Mouse (Mus musculus) hindbrain, embryonic 10.5 days (tissue): ENCODE data around the gene Cpn1. TPM values are rescaled to one million over a fixed set of nuclear protein-coding genes. Genes with fewer than 3 reads are reported as not detected.

Source experiments
- DNase-seq: peaks from one replicate; pipeline ENCODE4 v3.0.0-alpha.2; 2017; ENCODE audit warnings: low spot score
- H3K27ac ChIP-seq: fragments of 300-500 bp; sonication (generic); 2 replicates; pipeline ENCODE4 v1.5.1; 2016; ENCODE audit warnings: mild to moderate bottlenecking, moderate library complexity
- H3K27me3 ChIP-seq: fragments of 300-500 bp; sonication (generic); 2 replicates; pipeline ENCODE4 v1.6.1; 2016; ENCODE audit warnings: mild to moderate bottlenecking; ENCODE audit not compliant: poor library complexity, insufficient read depth, severe bottlenecking
- H3K36me3 ChIP-seq: fragments of 300-500 bp; sonication (generic); 2 replicates; pipeline ENCODE4 v1.6.1; 2016; ENCODE audit warnings: mild to moderate bottlenecking, moderate library complexity
- H3K4me1 ChIP-seq: fragments of 300-500 bp; sonication (generic); replicated peaks from 2 replicates; pipeline ENCODE4 v1.6.1; 2016; ENCODE audit warnings: mild to moderate bottlenecking
- H3K4me3 ChIP-seq: fragments of 300-500 bp; sonication (generic); 2 replicates; pipeline ENCODE4 v1.5.1; 2016; ENCODE audit warnings: mild to moderate bottlenecking, moderate library complexity
- H3K9me3 ChIP-seq: fragments of 300-500 bp; sonication (generic); 2 replicates; pipeline ENCODE4 v1.6.1; 2016; ENCODE audit warnings: mild to moderate bottlenecking, moderate library complexity
- WGBS: fragments of 180-500 bp; shearing (Covaris S2); methylation state at CpG from one replicate; pipeline ENCODE4 v1.1.7; 2016; 5-methylcytosine and 5-hydroxymethylcytosine counted together
- polyA plus RNA-seq: library from polyadenylated mRNA; unstranded; fragments of >200 nt; fragmentation: Nextera tagmentation; extraction: Ambion mirVana; gene quantifications from 2 replicates; pipeline ENCODE4 v1.2.1, GENCODE M21; 2016

Gene Cpn1
- polyA plus RNA-seq: 0.16 and 0.86 TPM in 2 replicates

DNA sequence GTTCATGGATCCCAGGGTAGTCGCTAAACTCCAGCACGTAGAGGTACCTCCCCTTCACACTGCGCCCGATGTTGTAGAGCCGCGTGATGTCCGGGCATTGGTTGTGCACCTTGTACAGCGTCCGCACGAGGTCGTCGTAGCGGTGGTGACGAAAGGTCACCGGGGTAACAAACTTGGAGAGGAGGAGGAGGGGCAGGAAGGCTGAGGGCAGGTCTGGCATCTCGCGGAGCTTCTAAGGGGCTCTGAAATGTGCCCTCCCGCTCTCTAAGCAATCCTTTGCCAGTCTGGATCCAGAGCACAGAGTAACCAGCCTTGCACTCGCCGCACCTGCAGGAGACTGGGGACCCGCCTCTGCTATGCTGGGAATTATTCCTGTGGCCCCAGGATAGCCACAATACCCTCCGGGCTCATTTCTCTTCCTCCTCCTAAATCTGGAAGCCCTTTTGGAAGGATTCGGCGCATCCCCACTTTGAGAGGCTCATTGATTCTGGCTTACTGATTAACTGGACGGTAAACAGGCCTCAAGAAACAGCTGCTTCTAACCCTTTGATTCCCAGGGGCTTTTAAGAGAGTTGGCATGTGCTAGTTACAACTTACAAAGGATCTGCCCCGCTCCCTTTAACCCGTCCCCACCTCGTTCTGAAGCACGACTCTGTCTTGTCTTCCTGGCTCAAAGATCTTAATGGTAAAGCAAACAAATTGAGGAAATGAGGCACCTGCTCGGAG lies at the start of gene Cpn1:
TSS of gene Cpn1 (minus strand) at position 488 of the 726 bp plus-strand sequence.
- peak; percentile 15 for DNase-seq
- no peak within 1 kb of the TSS for H3K27ac ChIP-seq
- 21% methylated on average over 30 of the region's 30 CpGs for WGBS

DNA sequence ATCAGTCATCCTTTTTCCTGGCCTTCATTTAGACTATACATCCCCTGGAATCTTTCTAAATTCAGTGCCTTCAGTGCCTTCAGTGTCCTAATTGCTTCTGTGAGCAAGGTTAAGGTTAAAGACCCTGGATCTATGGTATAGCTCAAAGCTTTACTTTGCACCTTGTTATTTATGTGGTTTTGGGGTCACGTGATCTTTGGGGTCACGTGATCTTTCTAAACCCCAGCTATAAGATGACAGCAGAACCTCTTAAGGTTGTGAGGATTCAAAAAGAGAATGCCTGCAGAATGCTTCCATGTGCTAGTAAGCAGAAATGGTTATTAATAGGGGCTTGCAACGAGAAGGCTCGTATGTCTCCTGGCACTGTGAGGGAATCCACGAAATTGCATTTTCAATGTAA lies 47.0 kb upstream of the Cpn1 start:
- Histone ChIP-seq H3K27ac (no peak overlapping the region), H3K4me1 (no peaks in the 10 kb centered on the region), H3K4me3 (no peak overlapping the region), H3K27me3 (no peaks in the 10 kb centered on the region), H3K36me3 (peaks cover 26% of the 10 kb centered on the region), H3K9me3 (no peaks in the 10 kb centered on the region)
- DNase-seq: no peak
- WGBS: 92% methylated on average over 5 of the region's 5 CpGs

More for the DNA sequence above, at the start of gene Cpn1:
- H3K4me3 ChIP-seq: peak within 1 kb of the TSS; percentile 39
- H3K4me1 ChIP-seq: peaks cover 12% of the 10 kb centered on the region
- H3K36me3 ChIP-seq: no peaks in the 10 kb centered on the region
- H3K27me3 ChIP-seq: peaks cover 9% of the 10 kb centered on the region; the same call in 1 of the 2 replicates
- H3K9me3 ChIP-seq: no peaks in the 10 kb centered on the region

DNA sequence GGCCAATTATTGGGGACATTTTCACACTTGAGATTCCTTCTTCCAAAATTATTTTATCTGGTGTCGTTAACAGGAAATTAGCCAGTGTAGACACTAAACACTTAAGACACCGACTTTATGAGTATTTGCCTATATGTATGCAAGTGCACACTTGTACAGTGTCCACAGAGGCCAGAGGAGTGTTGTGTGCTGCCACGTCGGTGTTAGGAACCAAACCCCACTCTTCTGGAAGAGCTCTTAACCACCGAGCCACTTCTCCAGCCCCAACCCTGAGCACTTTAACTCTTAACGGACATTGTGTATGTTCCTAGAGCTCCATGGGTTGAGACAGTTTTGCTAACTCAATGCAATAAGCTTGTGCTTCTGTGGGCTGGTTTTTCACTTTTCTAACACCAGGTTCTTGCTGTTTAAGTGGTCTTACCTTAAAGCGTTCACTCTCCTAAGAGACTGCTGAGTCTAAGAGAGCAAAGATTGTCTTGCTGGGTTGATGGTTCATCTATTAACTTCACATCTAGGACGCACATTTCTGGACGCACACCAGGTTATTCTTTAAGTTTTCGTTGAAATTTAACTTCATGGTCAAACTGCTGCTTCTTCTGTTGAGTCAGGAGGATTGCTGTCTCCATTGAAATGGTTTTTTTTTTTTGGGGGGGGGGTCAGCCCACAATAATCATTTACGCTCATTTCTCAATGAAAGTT lies 45.8 kb upstream of the Cpn1 start:
- no peak for DNase-seq
- no peak overlapping the region for H3K4me3 ChIP-seq
- H3K36me3 ChIP-seq: peaks cover 14% of the 10 kb centered on the region
- no peaks in the 10 kb centered on the region for H3K27me3 ChIP-seq
- H3K27ac ChIP-seq: no peak overlapping the region
- H3K4me1 ChIP-seq: no peaks in the 10 kb centered on the region
- WGBS: 90% methylated on average over 11 of the region's 11 CpGs
- no peaks in the 10 kb centered on the region for H3K9me3 ChIP-seq

DNA sequence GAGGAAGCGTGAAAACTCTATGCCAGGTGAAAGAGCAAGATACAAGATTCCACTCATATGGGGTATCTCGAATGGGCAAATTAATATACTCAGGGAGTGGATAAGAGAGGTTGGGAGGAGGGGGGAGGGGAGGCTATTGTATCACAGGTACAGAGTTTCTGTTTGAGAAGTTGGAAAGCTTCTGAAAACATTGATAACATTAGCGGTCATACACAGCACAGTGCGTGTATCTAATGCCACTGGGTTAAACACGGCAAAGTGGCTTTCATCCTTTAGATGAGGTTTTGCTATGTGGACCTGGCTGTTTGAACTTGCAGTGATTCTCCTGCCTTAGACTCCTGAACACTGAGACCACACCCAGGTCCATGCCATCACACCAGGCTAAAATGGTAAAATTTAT lies 43.7 kb upstream of the Cpn1 start:
- 93% methylated on average over 5 of the region's 5 CpGs for WGBS
- H3K4me3 ChIP-seq: no peak overlapping the region
- no peaks in the 10 kb centered on the region; the same call in none of the 2 replicates for H3K36me3 ChIP-seq
- no peaks in the 10 kb centered on the region for H3K27me3 ChIP-seq
- H3K9me3 ChIP-seq: no peaks in the 10 kb centered on the region
- H3K27ac ChIP-seq: no peak overlapping the region
- no peak for DNase-seq
- H3K4me1 ChIP-seq: peaks cover 3% of the 10 kb centered on the region; the same call in 1 of the 2 replicates

DNA sequence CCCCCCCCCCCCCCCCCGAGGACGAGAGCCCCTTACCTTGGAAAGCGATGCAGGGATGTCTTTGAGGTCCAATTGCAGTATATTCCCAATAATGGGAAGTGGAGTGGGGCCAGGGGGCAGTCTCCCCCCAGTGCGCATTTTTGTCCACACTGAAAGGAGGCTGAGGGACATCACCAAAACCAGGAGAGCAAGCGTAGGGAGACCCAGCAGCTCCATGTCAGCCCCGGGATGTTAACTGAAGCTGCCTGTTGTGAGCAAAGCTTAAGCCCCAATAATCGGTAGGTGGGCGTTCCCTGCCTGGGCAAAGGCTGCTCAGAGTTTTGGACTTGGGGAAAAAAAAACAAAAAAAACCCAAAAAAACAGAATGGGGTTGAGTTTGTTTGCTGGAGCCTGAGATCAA lies 42.6 kb upstream of the Cpn1 start, which contains the start of gene Cyp2c23:
TSS of gene Cyp2c23 (minus strand) at position 237 of the 400 bp plus-strand sequence.
- WGBS: 70% methylated on average over 8 of the region's 8 CpGs
- Histone ChIP-seq H3K9me3 (no peaks in the 10 kb centered on the region), H3K36me3 (no peaks in the 10 kb centered on the region; the same call in 1 of the 2 replicates), H3K27me3 (no peaks in the 10 kb centered on the region), H3K4me1 (peaks cover 3% of the 10 kb centered on the region; the same call in 1 of the 2 replicates), H3K4me3 (no peak within 1 kb of the TSS), H3K27ac (no peak within 1 kb of the TSS)
- DNase-seq: no peak

DNA sequence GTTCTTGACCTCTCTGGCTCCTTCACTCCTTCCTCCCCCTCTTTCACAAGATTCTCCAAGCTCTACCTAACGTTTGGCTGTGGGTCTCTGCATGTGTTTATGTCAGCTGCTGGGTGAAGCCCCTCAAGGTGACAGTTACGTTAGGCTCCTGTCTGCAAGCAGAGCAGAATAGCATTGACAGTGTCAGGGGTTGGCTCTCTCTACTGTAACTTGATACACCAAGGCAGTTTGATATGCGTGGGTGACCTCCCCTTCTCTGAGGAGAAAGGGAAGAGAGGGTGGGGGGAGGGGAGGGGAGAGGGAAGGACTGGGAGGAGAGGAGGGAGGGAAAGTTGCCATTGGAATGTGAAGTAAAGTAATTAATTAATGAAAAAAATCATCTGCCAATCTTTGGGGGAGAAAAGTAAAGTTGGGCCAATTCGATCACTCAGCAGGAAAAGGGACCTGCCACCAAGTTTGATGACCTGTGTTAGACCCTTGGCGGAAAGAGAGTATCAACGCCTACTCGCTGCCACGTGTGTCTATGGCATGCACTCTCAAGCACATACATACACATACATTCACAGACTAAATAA lies 40.7 kb upstream of the Cpn1 start:
- no peak for DNase-seq
- H3K27ac ChIP-seq: no peak overlapping the region
- no peaks in the 10 kb centered on the region for H3K27me3 ChIP-seq
- 62% methylated on average over 8 of the region's 8 CpGs for WGBS
- H3K9me3 ChIP-seq: no peaks in the 10 kb centered on the region
- H3K36me3 ChIP-seq: no peaks in the 10 kb centered on the region
- H3K4me3 ChIP-seq: no peak overlapping the region
- peaks cover 3% of the 10 kb centered on the region; the same call in 1 of the 2 replicates for H3K4me1 ChIP-seq

DNA sequence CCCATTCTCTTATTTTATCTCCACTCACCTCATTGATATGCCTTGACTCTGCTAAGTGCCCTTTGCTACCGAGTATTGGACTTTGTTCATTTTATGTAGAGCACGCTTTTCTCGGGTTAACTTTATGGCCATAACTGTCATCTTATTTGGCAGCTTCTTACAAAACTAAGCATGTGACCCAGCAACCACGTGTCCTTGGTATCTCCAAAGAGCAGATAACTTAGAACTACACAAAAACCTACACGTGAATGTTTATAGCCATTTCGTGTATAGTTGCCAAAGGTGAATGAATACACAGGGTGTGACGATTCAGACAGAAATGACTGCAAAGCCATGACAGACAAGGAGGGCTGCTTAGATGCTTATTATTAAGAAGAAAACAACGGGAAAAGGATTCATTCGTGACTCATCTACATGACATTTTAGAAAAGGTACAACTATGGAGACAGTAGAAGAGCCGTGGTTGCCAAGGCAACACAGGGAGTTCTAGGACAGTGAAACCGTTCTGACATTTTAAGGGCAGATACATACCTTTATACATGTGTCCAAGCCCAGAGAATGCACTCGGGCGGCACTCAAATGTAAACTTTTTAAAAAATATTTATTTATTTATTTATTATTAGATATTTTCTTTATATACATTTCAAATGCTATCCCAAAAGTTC lies 38.7 kb upstream of the Cpn1 start:
- no peak overlapping the region for H3K27ac ChIP-seq
- H3K4me3 ChIP-seq: no peak overlapping the region
- H3K4me1 ChIP-seq: peaks cover 3% of the 10 kb centered on the region; the same call in 1 of the 2 replicates
- H3K9me3 ChIP-seq: no peaks in the 10 kb centered on the region
- H3K27me3 ChIP-seq: no peaks in the 10 kb centered on the region
- no peaks in the 10 kb centered on the region for H3K36me3 ChIP-seq
- no peak for DNase-seq
- 91% methylated on average over 13 of the region's 13 CpGs for WGBS

DNA sequence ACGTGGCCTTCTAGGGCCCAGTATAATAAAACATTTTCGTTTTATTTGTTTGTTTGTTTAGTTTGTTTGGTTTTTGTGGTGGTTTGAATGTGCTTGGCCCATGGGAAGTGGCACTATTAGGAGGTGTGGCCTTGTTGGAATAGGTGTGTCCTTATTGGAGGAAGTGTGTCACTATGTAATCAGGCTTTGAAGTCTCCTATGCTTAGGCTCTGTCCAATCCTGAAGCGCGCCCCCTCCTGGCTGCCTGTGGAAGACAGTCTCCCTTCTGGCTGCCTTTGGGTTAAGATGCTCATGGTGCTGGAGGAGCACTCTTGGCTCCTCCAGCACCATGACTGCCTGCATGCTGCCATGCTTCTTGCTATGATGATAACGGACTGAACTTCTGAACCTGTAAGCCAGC lies 36.7 kb upstream of the Cpn1 start:
- no peak for DNase-seq
- Histone ChIP-seq H3K4me1 (peaks cover 3% of the 10 kb centered on the region; the same call in 1 of the 2 replicates), H3K4me3 (no peak overlapping the region), H3K9me3 (no peaks in the 10 kb centered on the region), H3K27me3 (no peaks in the 10 kb centered on the region), H3K27ac (no peak overlapping the region), H3K36me3 (no peaks in the 10 kb centered on the region)
- 66% methylated on average over 5 of the region's 5 CpGs for WGBS

DNA sequence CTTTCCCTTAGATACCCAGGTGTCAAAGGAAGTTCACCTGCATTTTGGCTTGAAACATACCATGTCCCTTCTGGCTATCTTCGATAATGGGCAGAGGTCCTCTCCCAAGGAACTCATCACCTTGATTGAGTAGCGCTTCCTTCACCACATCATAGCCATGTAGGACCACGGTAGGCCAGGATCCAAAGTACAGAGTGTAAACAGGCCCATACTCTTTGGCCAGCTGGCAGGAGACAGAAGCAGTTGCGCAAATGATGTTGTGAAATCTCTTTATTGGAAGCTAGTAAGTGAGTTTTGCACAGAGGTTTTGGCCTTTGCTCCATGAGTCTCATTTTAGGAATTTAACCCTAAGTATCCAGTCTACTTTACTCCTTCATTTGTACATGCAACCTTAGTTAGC lies 35.1 kb upstream of the Cpn1 start:
- WGBS: 92% methylated on average over 4 of the region's 4 CpGs
- no peaks in the 10 kb centered on the region for H3K9me3 ChIP-seq
- DNase-seq: no peak
- no peaks in the 10 kb centered on the region for H3K27me3 ChIP-seq
- no peak overlapping the region for H3K27ac ChIP-seq
- H3K4me3 ChIP-seq: no peak overlapping the region
- no peaks in the 10 kb centered on the region for H3K4me1 ChIP-seq
- no peaks in the 10 kb centered on the region for H3K36me3 ChIP-seq

DNA sequence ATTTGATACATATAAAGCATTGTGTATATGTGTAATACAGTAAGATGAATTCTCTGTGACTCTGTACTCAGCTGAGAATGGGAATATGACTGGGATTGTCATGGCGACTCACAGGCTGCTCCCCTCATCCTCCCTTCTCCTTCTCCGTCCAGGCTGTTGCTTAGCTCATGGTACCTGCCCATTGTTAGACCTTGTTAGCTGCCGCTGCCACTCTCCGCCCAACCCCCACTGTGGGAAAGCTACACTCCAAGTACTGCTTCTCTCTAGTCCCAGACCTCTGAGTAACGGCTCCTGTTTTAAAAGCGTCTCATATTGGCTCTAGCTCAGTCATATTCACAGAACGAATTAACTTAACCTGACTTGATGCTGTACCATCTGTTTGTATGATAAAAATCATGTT lies 33.4 kb upstream of the Cpn1 start:
- Histone ChIP-seq H3K4me1 (no peaks in the 10 kb centered on the region), H3K9me3 (no peaks in the 10 kb centered on the region), H3K36me3 (no peaks in the 10 kb centered on the region), H3K27me3 (no peaks in the 10 kb centered on the region), H3K4me3 (no peak overlapping the region), H3K27ac (no peak overlapping the region)
- WGBS: 65% methylated on average over 7 of the region's 7 CpGs
- DNase-seq: no peak

DNA sequence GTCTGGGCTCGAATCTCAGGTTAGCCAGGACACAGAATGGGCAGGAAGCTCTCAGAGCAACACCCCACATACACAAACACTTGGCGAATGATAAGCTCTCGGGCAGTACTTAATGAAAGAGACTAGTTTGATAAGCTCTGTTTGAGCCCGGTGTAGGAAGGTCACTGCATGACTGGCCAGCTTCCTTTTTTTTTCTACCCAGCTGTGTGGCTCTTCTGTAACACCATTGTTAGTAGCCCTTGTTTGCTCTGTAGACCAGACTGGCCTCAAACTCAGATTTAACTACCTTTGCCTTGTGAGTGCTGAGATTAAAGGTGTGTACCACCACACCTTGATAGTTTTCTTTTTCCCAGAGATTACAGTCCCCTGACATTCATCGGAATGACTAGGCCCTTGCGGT lies 27.5 kb upstream of the Cpn1 start:
- H3K4me3 ChIP-seq: no peak overlapping the region
- 89% methylated on average over 6 of the region's 6 CpGs for WGBS
- H3K9me3 ChIP-seq: no peaks in the 10 kb centered on the region
- no peak overlapping the region for H3K27ac ChIP-seq
- no peaks in the 10 kb centered on the region for H3K4me1 ChIP-seq
- no peaks in the 10 kb centered on the region for H3K27me3 ChIP-seq
- H3K36me3 ChIP-seq: no peaks in the 10 kb centered on the region
- DNase-seq: no peak

DNA sequence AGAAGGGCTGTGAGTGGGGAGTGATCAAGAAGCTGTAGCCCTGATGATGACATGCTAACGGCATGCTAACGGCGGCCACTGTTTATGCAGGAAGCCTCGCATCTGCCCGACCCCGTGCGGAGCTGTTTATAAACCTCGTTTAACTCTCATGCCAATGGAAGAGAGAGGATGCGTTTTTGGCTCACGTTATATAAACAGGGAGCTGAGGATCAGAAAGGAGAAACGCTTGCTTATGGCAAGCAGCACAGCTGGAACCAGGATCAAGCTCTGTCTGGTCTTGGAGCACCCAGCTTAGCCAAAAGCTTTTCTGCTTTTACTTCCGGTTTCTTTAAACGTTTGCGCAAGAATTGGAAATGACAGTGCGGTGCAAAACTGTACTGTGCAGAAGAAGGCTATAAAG lies 22.4 kb upstream of the Cpn1 start:
- 87% methylated on average over 15 of the region's 15 CpGs for WGBS
- no peaks in the 10 kb centered on the region for H3K36me3 ChIP-seq
- no peak overlapping the region for H3K27ac ChIP-seq
- no peaks in the 10 kb centered on the region for H3K9me3 ChIP-seq
- no peaks in the 10 kb centered on the region for H3K27me3 ChIP-seq
- DNase-seq: no peak
- 0 out of 2 replicates have a peak, but pooled peaks cover 4% of the 10 kb centered on the region for H3K4me1 ChIP-seq
- no peak overlapping the region for H3K4me3 ChIP-seq
